9 mouse cellular contexts compared by ENCODE assay signal in genomic region chr13:55405783-55406390, GRCm38 (mm10). TPM values are rescaled to one million over a fixed set of nuclear protein-coding genes. Genes with fewer than 3 reads are reported as not detected.
DNase-seq lines count a peak whose midpoint lies in the region; ATAC-seq and TF ChIP-seq lines count a peak whose summit lies in the region.
"Had no signal": no experiment of that assay in that cellular context is flagged by ENCODE, and none has a peak within 500 bp of the region (broad histone marks: within the 10 kb centered on the region; RNA-seq: fewer than 3 reads in every experiment).

No protein-coding gene starts in this region.

- ATAC-seq in heart, embryonic 15.5 days (replicated peaks; ENCODE audit: insufficient number of reproducible peaks, insufficient read depth, low FRiP score, low read depth): no peak
- ATAC-seq in midbrain, embryonic 12.5 days (ENCODE audit: low FRiP score, low read depth): peak; percentile 38; the same call in 1 of the 2 replicates
- ATAC-seq in erythroid progenitor cell, adult 5-6 weeks (replicated peaks; ENCODE audit: low FRiP score, poor library complexity, severe bottlenecking): no peak

- H3K4me1 ChIP-seq in heart, embryonic 15.5 days (replicated peaks): peaks cover 7% of the 10 kb centered on the region; the same call in 1 of the 2 replicates
- 0 out of 4 replicates have a peak, but pooled peaks cover 0 to 3% of the 10 kb centered on the region in 2 experiments for H3K4me1 ChIP-seq in MEL (ENCODE audit: control insufficient read depth in 1 of 2, insufficient read depth in 2 of 2, low read length in 2 of 2)
- H3K4me1 ChIP-seq in hindbrain, embryonic 10.5 days (replicated peaks): peaks cover 23% of the 10 kb centered on the region
- H3K4me1 ChIP-seq in midbrain, embryonic 12.5 days: peaks cover 14% of the 10 kb centered on the region

- no peak for TF ChIP-seq RAD21 in MEL (IDR thresholded peaks at IDR 0.05; ENCODE audit: low read depth, low read length)

- peaks cover 85% of the 10 kb centered on the region for H3K27me3 ChIP-seq in heart, embryonic 15.5 days
- peaks cover 2 to 6% of the 10 kb centered on the region in 2 experiments; a peak in 2 of 4 replicates for H3K27me3 ChIP-seq in MEL (ENCODE audit: control insufficient read depth in 1 of 2, insufficient read depth in 2 of 2, low read length in 2 of 2)
- peaks cover 31% of the 10 kb centered on the region for H3K27me3 ChIP-seq in hindbrain, embryonic 10.5 days (ENCODE audit: insufficient read depth, poor library complexity, severe bottlenecking)
- H3K27me3 ChIP-seq in midbrain, embryonic 12.5 days: peaks cover 22% of the 10 kb centered on the region; the same call in 1 of the 2 replicates

- TF ChIP-seq POLR2A in MEL (IDR thresholded peaks at IDR 0.05; ENCODE audit: control insufficient read depth in 1 of 2, insufficient read depth in 1 of 2, low read depth in 1 of 2, low read length in 2 of 2, poor library complexity in 1 of 2): 0 out of 4 replicates have a peak, but pooled peaks of 1 of the 2 experiments have one; percentile 11

- no peak for DNase-seq in heart, postnatal 36 days
- no peak for DNase-seq in MEL (ENCODE audit: low read depth, low spot score)
- no peak for DNase-seq in hindbrain, embryonic 10.5 days (ENCODE audit: low spot score)
- no peak for DNase-seq in ovary, postnatal 14 days (ENCODE audit: low spot score)
- no peak for DNase-seq in layer of hippocampus, adult 11-12 months (ENCODE audit: low spot score)

- intact Hi-C loops in heart, postnatal 36 days (cut with DNase I): loop anchor here (1.0 to 5.0 kb wide), 4 partner anchors 65 to 236 kb away; partner anchors contain the start of gene Ddx41

- WGBS in heart, embryonic 15.5 days: 56% methylated on average over 13 of the region's 13 CpGs
- 68% methylated on average over 13 of the region's 13 CpGs for WGBS in hindbrain, embryonic 10.5 days
- 53% methylated on average over 13 of the region's 13 CpGs for WGBS in midbrain, embryonic 12.5 days

- no peak for TF ChIP-seq EP300 in MEL (IDR thresholded peaks at IDR 0.05; ENCODE audit: low read depth in 1 of 2, low read length in 2 of 2)

- no peaks in the 10 kb centered on the region for H3K79me2 ChIP-seq in MEL (ENCODE audit: control insufficient read depth, insufficient read depth, low read length, poor library complexity)

- no peak for TF ChIP-seq CTCF in MEL (IDR thresholded peaks at IDR 0.05 in 2 of 3, conservative IDR thresholded peaks at IDR 0.05 in 1 of 3; ENCODE audit: control insufficient read depth in 1 of 3, insufficient read depth in 1 of 3, low read depth in 2 of 3, low read length in 3 of 3, poor library complexity in 1 of 3, severe bottlenecking in 1 of 3)

- peak overlapping the region; percentile 32; the same call in 1 of the 2 replicates for H3K4me2 ChIP-seq in heart, embryonic 15.5 days
- H3K4me2 ChIP-seq in midbrain, embryonic 12.5 days (replicated peaks): peak overlapping the region; percentile 7; the same call in 1 of the 2 replicates

- no peak overlapping the region for H3K9ac ChIP-seq in heart, embryonic 15.5 days
- H3K9ac ChIP-seq in MEL (ENCODE audit: control insufficient read depth, low read depth, low read length, poor library complexity, severe bottlenecking): peak overlapping the region; percentile 56
- H3K9ac ChIP-seq in midbrain, embryonic 12.5 days (replicated peaks): no peak overlapping the region; the same call in 1 of the 2 replicates
- H3K9ac ChIP-seq: liver, embryonic 14.5 days had no signal

- no peaks in the 10 kb centered on the region for H3K36me3 ChIP-seq in heart, embryonic 15.5 days
- no peaks in the 10 kb centered on the region for H3K36me3 ChIP-seq in MEL (ENCODE audit: control insufficient read depth in 1 of 2, insufficient read depth in 2 of 2, low read length in 2 of 2)
- no peaks in the 10 kb centered on the region for H3K36me3 ChIP-seq in hindbrain, embryonic 10.5 days
- H3K36me3 ChIP-seq in midbrain, embryonic 12.5 days: no peaks in the 10 kb centered on the region

- no peak overlapping the region for H3K27ac ChIP-seq in heart, embryonic 15.5 days
- peak overlapping the region; percentile 31; the same call in 1 of the 2 replicates for H3K27ac ChIP-seq in MEL (ENCODE audit: control insufficient read depth, low read depth, low read length)
- H3K27ac ChIP-seq in hindbrain, embryonic 10.5 days: peak overlapping the region; percentile 91
- H3K27ac ChIP-seq in midbrain, embryonic 12.5 days (replicated peaks): peak overlapping the region; percentile 56
- H3K27ac ChIP-seq: liver, embryonic 14.5 days had no signal

- no peaks in the 10 kb centered on the region for H3K9me3 ChIP-seq in heart, embryonic 15.5 days (replicated peaks)
- H3K9me3 ChIP-seq in MEL (replicated peaks; ENCODE audit: insufficient read depth, low read length): no peaks in the 10 kb centered on the region
- no peaks in the 10 kb centered on the region for H3K9me3 ChIP-seq in hindbrain, embryonic 10.5 days
- no peaks in the 10 kb centered on the region for H3K9me3 ChIP-seq in midbrain, embryonic 12.5 days

- no peak overlapping the region for H3K4me3 ChIP-seq in heart, embryonic 15.5 days
- H3K4me3 ChIP-seq in MEL (ENCODE audit: control insufficient read depth in 1 of 2, insufficient read depth in 1 of 2, low read depth in 2 of 2, low read length in 2 of 2): peak overlapping the region; percentile 36 to 45
- H3K4me3 ChIP-seq in hindbrain, embryonic 10.5 days: peak overlapping the region; percentile 16; the same call in 1 of the 2 replicates
- H3K4me3 ChIP-seq in midbrain, embryonic 12.5 days: no peak overlapping the region

TF ChIP-seq in MEL, 35 proteins besides CTCF, POLR2A, EP300 and RAD21 (continues in another document):
- TF ChIP-seq NRF1 (IDR thresholded peaks at IDR 0.05; ENCODE audit: insufficient read depth, low read depth, low read length, poor library complexity, severe bottlenecking): no peak

RNA-seq across cellular contexts. Expression of gene Slc34a1, which starts 7.9 kb away (rescaled TPM):
- polyA plus RNA-seq in heart, embryonic 15.5 days (2015; fragmentation: Nextera tagmentation; extraction: Ambion mirVana): not detected in 2 replicates
- not detected for total RNA-seq in heart, postnatal 36 days (2021)
- total RNA-seq in MEL (2012; rRNA removed): not detected in 2 replicates
- polyA plus RNA-seq in MEL (2012; ENCODE audit: insufficient read depth in 1 of 2, insufficient read length in 2 of 2, low read depth in 1 of 2, low replicate concordance in 2 of 2, missing spikeins in 1 of 2): not detected
- polyA plus RNA-seq in hindbrain, embryonic 10.5 days (2016; fragmentation: Nextera tagmentation; extraction: Ambion mirVana): 0.22 TPM in 1 of 2 replicates, not detected in the other
- 0.06 TPM in 1 of 2 replicates, not detected in the other for polyA plus RNA-seq in midbrain, embryonic 12.5 days (2016; fragmentation: Nextera tagmentation; extraction: Ambion mirVana)
- total RNA-seq in erythroid progenitor cell, adult 5-6 weeks (2015; ENCODE audit: low replicate concordance): not detected in 2 replicates
- total RNA-seq in erythroid progenitor cell, adult 5-6 weeks (2017; ENCODE audit: low replicate concordance): not detected in 2 replicates

RNA-seq across cellular contexts. Expression of gene Pfn3, which starts 9.1 kb away (rescaled TPM):
- not detected in 2 replicates for polyA plus RNA-seq in heart, embryonic 15.5 days (2015; fragmentation: Nextera tagmentation; extraction: Ambion mirVana)
- not detected for total RNA-seq in heart, postnatal 36 days (2021)
- total RNA-seq in MEL (2012; rRNA removed): not detected in 2 replicates
- not detected for polyA plus RNA-seq in MEL (2012; ENCODE audit: insufficient read depth in 1 of 2, insufficient read length in 2 of 2, low read depth in 1 of 2, low replicate concordance in 2 of 2, missing spikeins in 1 of 2)
- polyA plus RNA-seq in hindbrain, embryonic 10.5 days (2016; fragmentation: Nextera tagmentation; extraction: Ambion mirVana): not detected in 2 replicates
- not detected in 2 replicates for polyA plus RNA-seq in midbrain, embryonic 12.5 days (2016; fragmentation: Nextera tagmentation; extraction: Ambion mirVana)
- total RNA-seq in erythroid progenitor cell, adult 5-6 weeks (2015; ENCODE audit: low replicate concordance): not detected in 2 replicates
- not detected in 2 replicates for total RNA-seq in erythroid progenitor cell, adult 5-6 weeks (2017; ENCODE audit: low replicate concordance)
- polyA plus RNA-seq: liver, embryonic 14.5 days had no signal

RNA-seq across cellular contexts. Expression of gene F12, which starts 20.7 kb away (rescaled TPM):
- 0.10 and 1.2 TPM in 2 replicates for polyA plus RNA-seq in heart, embryonic 15.5 days (2015; fragmentation: Nextera tagmentation; extraction: Ambion mirVana)
- total RNA-seq in heart, postnatal 36 days (2021): not detected
- not detected in 2 replicates for total RNA-seq in MEL (2012; rRNA removed)
- not detected for polyA plus RNA-seq in MEL (2012; ENCODE audit: insufficient read depth in 1 of 2, insufficient read length in 2 of 2, low read depth in 1 of 2, low replicate concordance in 2 of 2, missing spikeins in 1 of 2)
- 0.07 and 0.25 TPM in 2 replicates for polyA plus RNA-seq in hindbrain, embryonic 10.5 days (2016; fragmentation: Nextera tagmentation; extraction: Ambion mirVana)
- not detected in 2 replicates for polyA plus RNA-seq in midbrain, embryonic 12.5 days (2016; fragmentation: Nextera tagmentation; extraction: Ambion mirVana)
- not detected in 2 replicates for total RNA-seq in erythroid progenitor cell, adult 5-6 weeks (2015; ENCODE audit: low replicate concordance)
- not detected in 2 replicates for total RNA-seq in erythroid progenitor cell, adult 5-6 weeks (2017; ENCODE audit: low replicate concordance)

RNA-seq across cellular contexts. Expression of gene Rgs14, which starts 36.4 kb away (rescaled TPM):
- 0.42 and 1.9 TPM in 2 replicates for polyA plus RNA-seq in heart, embryonic 15.5 days (2015; fragmentation: Nextera tagmentation; extraction: Ambion mirVana)
- total RNA-seq in heart, postnatal 36 days (2021): 1 to 10 TPM in 1 of 2 experiments, under 1 TPM in 1; 0.47 to 1.0 TPM
- 14.4 TPM in 2 replicates for total RNA-seq in MEL (2012; rRNA removed)
- 10 to 100 TPM in 1 of 2 experiments, not detected in 1; 20.5 TPM for polyA plus RNA-seq in MEL (2012; ENCODE audit: insufficient read depth in 1 of 2, insufficient read length in 2 of 2, low read depth in 1 of 2, low replicate concordance in 2 of 2, missing spikeins in 1 of 2)
- polyA plus RNA-seq in hindbrain, embryonic 10.5 days (2016; fragmentation: Nextera tagmentation; extraction: Ambion mirVana): 0.44 and 0.68 TPM in 2 replicates
- 0.47 and 0.59 TPM in 2 replicates for polyA plus RNA-seq in midbrain, embryonic 12.5 days (2016; fragmentation: Nextera tagmentation; extraction: Ambion mirVana)
- 9.0 and 14.7 TPM in 2 replicates for total RNA-seq in erythroid progenitor cell, adult 5-6 weeks (2015; ENCODE audit: low replicate concordance)
- 4.2 and 7.9 TPM in 2 replicates for total RNA-seq in erythroid progenitor cell, adult 5-6 weeks (2017; ENCODE audit: low replicate concordance)

RNA-seq across cellular contexts. Expression of gene Grk6, which starts 39.0 kb away (rescaled TPM):
- 15.5 and 24.7 TPM in 2 replicates for polyA plus RNA-seq in heart, embryonic 15.5 days (2015; fragmentation: Nextera tagmentation; extraction: Ambion mirVana)
- total RNA-seq in heart, postnatal 36 days (2021): 10 to 100 TPM; 17.6 to 18.1 TPM
- total RNA-seq in MEL (2012; rRNA removed): 75.9 and 83.2 TPM in 2 replicates
- polyA plus RNA-seq in MEL (2012; ENCODE audit: insufficient read depth in 1 of 2, insufficient read length in 2 of 2, low read depth in 1 of 2, low replicate concordance in 2 of 2, missing spikeins in 1 of 2): 10 to 100 TPM in 1 of 2 experiments, not detected in 1; 96.7 TPM
- polyA plus RNA-seq in hindbrain, embryonic 10.5 days (2016; fragmentation: Nextera tagmentation; extraction: Ambion mirVana): 51.5 and 52.3 TPM in 2 replicates
- polyA plus RNA-seq in midbrain, embryonic 12.5 days (2016; fragmentation: Nextera tagmentation; extraction: Ambion mirVana): 53.1 and 58.5 TPM in 2 replicates
- 48.2 and 55.5 TPM in 2 replicates for total RNA-seq in erythroid progenitor cell, adult 5-6 weeks (2015; ENCODE audit: low replicate concordance)
- 62.2 and 75.7 TPM in 2 replicates for total RNA-seq in erythroid progenitor cell, adult 5-6 weeks (2017; ENCODE audit: low replicate concordance)

Comparison
In these comparisons a context has a peak if more than half of its experiments do, and no peak if none do; other contexts are left out.
1. H3K4me3 ChIP-seq: peak in MEL (2 of 2) and hindbrain, embryonic 10.5 days (single experiment); none in heart, embryonic 15.5 days (single experiment) and midbrain, embryonic 12.5 days (single experiment).